Mouse (Mus musculus) heart, adult 2 months (tissue): ENCODE measurements at regions not wholly inside any gene's neighbourhood (a gene's known extent, or its start where the extent isn't known, plus 50 kb on each side); places are given as distances from the start of the nearest gene placed in this dataset.

Experiments used
- DNase-seq, 2 experiments: peaks; one replicate each; pipeline ENCODE4 v3.0.0; 2021
- H3K27ac ChIP-seq: fragments of 200-600 bp; 2 replicates; pipeline ENCODE4 v1.8.1; 2022
- H3K27me3 ChIP-seq: fragments of 200-500 bp; 2 replicates; pipeline ENCODE4 v1.6.1; 2012; ENCODE audit warnings: mild to moderate bottlenecking, low read length, inconsistent platforms, mixed read lengths; ENCODE audit not compliant: control insufficient read depth, insufficient read depth
- H3K36me3 ChIP-seq: fragments of 200-500 bp; 2 replicates; pipeline ENCODE4 v1.6.1; 2012; ENCODE audit warnings: low read length, inconsistent platforms; ENCODE audit not compliant: control insufficient read depth, insufficient read depth
- H3K4me1 ChIP-seq: fragments of 200-500 bp; 2 replicates; pipeline ENCODE4 v1.6.1; 2011; ENCODE audit warnings: low read length; ENCODE audit not compliant: control insufficient read depth, insufficient read depth
- H3K4me3 ChIP-seq: fragments of 200-600 bp; 2 replicates; pipeline ENCODE4 v1.8.1; 2022
- H3K79me2 ChIP-seq: fragments of 200-500 bp; replicated peaks from 2 replicates; pipeline ENCODE4 v1.6.1; 2012; ENCODE audit warnings: mild to moderate bottlenecking, inconsistent platforms, low read length, moderate library complexity, mixed read lengths; ENCODE audit not compliant: control insufficient read depth, insufficient read depth
- H3K9ac ChIP-seq: fragments of 200-500 bp; 2 replicates; pipeline ENCODE4 v1.6.1; 2012; ENCODE audit warnings: low read depth, mild to moderate bottlenecking, control low read depth, inconsistent platforms, low read length, mixed read lengths
- CTCF ChIP-seq: fragments of 200-600 bp; IDR thresholded peaks from 2 replicates; pipeline ENCODE4 v1.8.1; 2022; ENCODE audit warnings: antibody characterized with exemption, mild to moderate bottlenecking, moderate library complexity
- EP300 ChIP-seq: fragments of 200-500 bp; IDR thresholded peaks from 2 replicates; pipeline ENCODE4 v1.6.1; 2011; ENCODE audit warnings: low read depth, low read length, control low read depth; ENCODE audit not compliant: insufficient read depth
- POLR2A ChIP-seq: fragments of 200-500 bp; IDR thresholded peaks from 2 replicates; pipeline ENCODE4 v1.6.1; 2011; ENCODE audit warnings: mild to moderate bottlenecking, low read depth, low read length, control low read depth; ENCODE audit not compliant: insufficient read depth
- WGBS: fragments of 180-500 bp; shearing (Covaris S2); methylation state at CpG from one replicate; pipeline ENCODE4 v1.1.7; 2018; 5-methylcytosine and 5-hydroxymethylcytosine counted together
- intact Hi-C: fragments of 180-260 bp; cut with DNase I; formaldehyde crosslinking; loops from one replicate; pipeline ENCODE4 v1.15.1; 2025

GRCm38 (mm10) chr9:113044556-113045178 lies 663.4 kb downstream of the Pdcd6ip start:
- DNase-seq: no peak

DNA sequence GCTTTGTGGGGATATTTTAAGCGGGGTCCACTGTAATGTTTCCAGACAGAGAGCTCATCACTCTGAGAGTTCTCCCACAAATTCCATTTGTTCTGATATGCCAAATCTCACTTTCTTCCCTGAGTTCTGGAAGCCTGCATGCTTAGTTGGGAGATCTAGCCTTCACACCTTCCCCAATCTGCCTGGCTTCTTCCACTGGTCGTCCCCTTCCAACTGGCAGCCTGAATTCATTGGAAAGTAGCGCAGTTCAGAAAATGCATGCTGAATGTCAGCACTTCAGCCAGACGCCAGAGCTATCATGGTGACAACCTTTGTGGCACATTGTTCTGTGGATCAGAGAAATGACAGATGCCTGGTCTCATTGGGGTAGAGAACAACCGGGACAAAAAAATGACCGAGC lies 667.2 kb downstream of the Pdcd6ip start:
- no peak for DNase-seq
- Histone ChIP-seq H3K4me1 (no peaks in the 10 kb centered on the region), H3K27me3 (no peaks in the 10 kb centered on the region), H3K27ac (no peak overlapping the region), H3K36me3 (no peaks in the 10 kb centered on the region), H3K9ac (no peak overlapping the region), H3K4me3 (no peak overlapping the region), H3K79me2 (no peaks in the 10 kb centered on the region)
- WGBS: 58% methylated on average over 6 of the region's 6 CpGs
- intact Hi-C loops: no loop called here
- TF ChIP-seq CTCF (no peak), POLR2A (no peak), EP300 (no peak)

More at GRCm38 (mm10) chr9:113044556-113045178, 663.4 kb downstream of the Pdcd6ip start:
- Histone ChIP-seq H3K27me3 (no peaks in the 10 kb centered on the region), H3K9ac (no peak overlapping the region), H3K79me2 (no peaks in the 10 kb centered on the region), H3K4me1 (no peaks in the 10 kb centered on the region), H3K27ac (no peak overlapping the region), H3K36me3 (no peaks in the 10 kb centered on the region), H3K4me3 (no peak overlapping the region)
- TF ChIP-seq EP300 (no peak), POLR2A (no peak), CTCF (no peak)
- intact Hi-C loops: no loop called here
- 67% methylated on average over 4 of the region's 4 CpGs for WGBS

GRCm38 (mm10) chr9:113033996-113034395 lies 674.1 kb downstream of the Pdcd6ip start:
- Histone ChIP-seq H3K27me3 (no peaks in the 10 kb centered on the region), H3K27ac (no peak overlapping the region), H3K79me2 (no peaks in the 10 kb centered on the region), H3K4me3 (no peak overlapping the region), H3K9ac (no peak overlapping the region), H3K36me3 (no peaks in the 10 kb centered on the region), H3K4me1 (no peaks in the 10 kb centered on the region)
- 76% methylated on average over 5 of the region's 5 CpGs for WGBS
- no peak for DNase-seq
- TF ChIP-seq POLR2A: no peak
- TF ChIP-seq CTCF: no peak
- no peak for TF ChIP-seq EP300
- intact Hi-C loops: no loop called here

DNA sequence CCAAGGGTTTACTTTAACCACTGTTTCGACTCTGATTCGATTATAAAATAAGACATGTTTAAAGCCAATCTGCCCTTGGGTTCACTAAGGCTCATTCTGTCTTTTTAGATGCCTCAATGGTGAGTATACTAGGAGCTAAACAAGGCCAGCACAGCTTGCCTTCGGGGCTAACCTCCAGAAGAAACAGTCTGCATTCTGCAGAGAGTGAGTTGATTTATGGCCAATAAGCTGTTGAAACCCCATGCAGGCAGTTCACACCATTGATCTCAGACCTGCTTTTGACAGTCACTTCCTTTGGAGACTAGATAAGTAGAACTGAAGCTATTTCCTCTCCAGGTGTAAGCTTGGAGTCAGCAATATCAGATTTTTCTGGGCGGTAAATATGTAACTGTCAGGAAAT lies 679.0 kb downstream of the Pdcd6ip start:
- Histone ChIP-seq H3K9ac (no peak overlapping the region), H3K27me3 (no peaks in the 10 kb centered on the region), H3K4me3 (no peak overlapping the region), H3K27ac (no peak overlapping the region), H3K79me2 (no peaks in the 10 kb centered on the region), H3K36me3 (no peaks in the 10 kb centered on the region), H3K4me1 (no peaks in the 10 kb centered on the region)
- DNase-seq: no peak
- 61% methylated on average over 4 of the region's 4 CpGs for WGBS
- TF ChIP-seq CTCF (no peak), POLR2A (no peak), EP300 (no peak)
- intact Hi-C loops: no loop called here

GRCm38 (mm10) chr9:113026904-113027193 lies 681.2 kb downstream of the Pdcd6ip start:
- Histone ChIP-seq H3K27me3 (no peaks in the 10 kb centered on the region), H3K4me3 (no peak overlapping the region), H3K4me1 (no peaks in the 10 kb centered on the region), H3K9ac (no peak overlapping the region), H3K79me2 (no peaks in the 10 kb centered on the region), H3K36me3 (no peaks in the 10 kb centered on the region), H3K27ac (no peak overlapping the region)
- DNase-seq: no peak
- intact Hi-C loops: no loop called here
- no peak for TF ChIP-seq POLR2A
- TF ChIP-seq CTCF: no peak
- no peak for TF ChIP-seq EP300
- 65% methylated on average over 4 of the region's 4 CpGs for WGBS

DNA sequence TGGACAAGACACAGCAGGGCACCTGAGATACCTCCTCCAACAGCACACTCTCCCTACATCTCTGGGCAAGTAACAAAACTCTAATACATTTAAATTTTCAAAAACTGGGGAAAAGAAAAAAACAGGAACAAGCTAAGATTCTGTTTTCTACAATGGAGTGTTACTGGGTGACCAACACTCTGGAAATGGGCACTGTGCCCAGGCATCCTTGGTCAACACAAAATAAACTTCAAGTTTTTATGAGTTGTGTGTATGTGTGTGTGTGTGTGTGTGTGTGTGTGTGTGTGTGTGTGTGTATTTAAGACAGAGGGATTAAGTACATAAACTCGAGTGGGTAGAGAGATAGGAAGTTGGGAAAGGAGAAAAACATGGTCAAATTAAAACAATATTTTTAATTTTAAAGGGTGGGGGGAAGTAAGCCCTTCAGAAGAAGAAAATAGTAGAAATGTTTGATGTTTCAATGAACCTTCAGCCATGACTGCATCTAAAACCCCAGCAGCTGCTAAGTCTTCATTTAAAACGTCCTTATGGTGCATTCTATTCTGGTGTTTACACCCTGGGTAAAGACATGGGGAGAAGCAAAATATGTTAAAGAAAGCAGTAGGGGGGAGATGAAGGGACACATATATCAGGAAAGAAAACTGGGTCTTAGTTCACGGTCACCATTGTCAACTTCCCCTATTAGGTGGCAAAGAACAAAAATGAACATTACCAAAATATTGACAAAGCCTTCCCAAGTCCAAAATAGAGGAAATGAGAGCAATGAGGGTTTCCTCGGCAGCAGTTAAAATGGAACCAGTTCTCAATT lies 681.8 kb downstream of the Pdcd6ip start:
- Histone ChIP-seq H3K36me3 (no peaks in the 10 kb centered on the region), H3K79me2 (no peaks in the 10 kb centered on the region), H3K9ac (no peak overlapping the region), H3K4me1 (no peaks in the 10 kb centered on the region), H3K4me3 (no peak overlapping the region), H3K27ac (no peak overlapping the region), H3K27me3 (no peaks in the 10 kb centered on the region)
- intact Hi-C loops: no loop called here
- WGBS: 45% methylated on average over 4 of the region's 4 CpGs
- TF ChIP-seq POLR2A: no peak
- no peak for TF ChIP-seq EP300
- TF ChIP-seq CTCF: no peak
- no peak for DNase-seq
